Mouse (Mus musculus): ENCODE results near the gene Fam102a. TPM values are rescaled to one million over a fixed set of nuclear protein-coding genes. Genes with fewer than 3 reads are reported as not detected.

The Fam102a gene
- polyA plus RNA-seq, 1 experiment from 2014 or later: 7.8 TPM

DNA sequence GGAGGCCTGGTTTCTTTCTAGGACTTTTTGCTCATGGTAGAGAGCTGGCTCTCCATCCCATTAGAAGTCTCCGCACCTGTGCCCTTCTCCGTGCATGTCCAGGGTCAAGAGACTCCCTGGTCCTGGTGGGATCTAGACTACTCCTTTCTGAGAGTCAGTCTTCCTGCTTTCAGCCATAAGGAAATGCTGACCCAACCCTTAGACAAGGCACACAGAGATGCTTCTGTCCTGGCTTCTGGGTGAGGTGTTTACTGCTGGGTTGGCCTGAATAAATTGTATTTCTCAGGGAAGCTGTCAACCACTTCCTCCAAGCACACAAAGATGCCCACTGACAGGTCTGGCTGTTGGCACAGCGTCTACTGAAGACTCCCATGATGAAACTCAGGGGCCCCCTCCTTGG lies 64.3 kb downstream of the Fam102a start, which contains the start of gene St6galnac6:
St6galnac6 (plus strand) TSS at position 301 of the 400 bp plus-strand sequence.
- Histone ChIP-seq H3K4me1 (ENCODE audit: control insufficient read depth, insufficient read depth, low read length) (0 out of 2 replicates have a peak, but pooled peaks cover 3% of the 10 kb centered on the region), H3K36me3 (ENCODE audit: control insufficient read depth, insufficient read depth, low read length) (no peaks in the 10 kb centered on the region), H3K9me3 (ENCODE audit: control insufficient read depth, low read length) (no peaks in the 10 kb centered on the region), H3K4me3 (replicated peaks; ENCODE audit: low read depth, low read length) (no peak within 1 kb of the TSS), H3K9ac (replicated peaks; ENCODE audit: low read length) (no peak within 1 kb of the TSS), H3K4me2 (ENCODE audit: low read length) (no peak within 1 kb of the TSS), H3K27ac (replicated peaks; ENCODE audit: low read depth, low read length) (no peak within 1 kb of the TSS), H3K27me3 (ENCODE audit: control insufficient read depth, insufficient read depth, low read length) (no peaks in the 10 kb centered on the region)
- ATAC-seq (ENCODE audit: low FRiP score, low TSS enrichment): no peak
- 88% methylated on average over 3 of the region's 3 CpGs for WGBS
- DNase-seq: no peak

DNA sequence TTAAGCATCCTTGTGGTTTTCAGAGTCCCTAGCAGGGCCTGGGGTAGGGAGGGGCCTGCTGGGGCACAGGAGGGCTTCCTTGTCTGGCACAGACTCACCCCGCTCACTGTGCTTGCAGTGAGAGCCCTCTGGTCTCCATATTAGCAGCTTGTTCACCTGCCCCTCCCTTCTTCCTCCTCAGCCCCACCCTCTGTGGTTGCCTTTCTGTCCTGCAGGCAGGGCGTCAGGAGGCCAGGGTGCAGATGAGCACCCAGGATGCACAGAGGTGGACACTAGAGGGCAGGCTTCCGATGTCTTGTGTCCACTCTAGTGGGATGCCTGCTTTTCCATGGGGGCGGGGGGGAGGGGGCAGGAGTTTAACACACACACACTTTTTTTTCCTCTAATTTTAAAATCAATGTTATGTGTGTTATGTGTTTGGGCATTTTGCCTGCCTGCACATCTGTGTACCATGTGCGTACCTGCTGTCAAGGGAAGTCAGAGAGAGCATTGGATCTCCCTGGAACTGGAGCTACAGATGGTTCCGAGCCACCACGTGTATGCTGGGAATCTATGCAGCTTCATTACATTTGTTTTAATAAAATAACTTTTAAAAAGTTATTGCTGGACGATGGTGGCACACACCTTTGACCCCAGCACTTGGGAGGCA lies 66.4 kb downstream of the Fam102a start:
- Histone ChIP-seq H3K4me2 (ENCODE audit: low read length) (no peak overlapping the region), H3K27ac (replicated peaks; ENCODE audit: low read depth, low read length) (no peak overlapping the region), H3K9me3 (ENCODE audit: control insufficient read depth, low read length) (no peaks in the 10 kb centered on the region)

DNA sequence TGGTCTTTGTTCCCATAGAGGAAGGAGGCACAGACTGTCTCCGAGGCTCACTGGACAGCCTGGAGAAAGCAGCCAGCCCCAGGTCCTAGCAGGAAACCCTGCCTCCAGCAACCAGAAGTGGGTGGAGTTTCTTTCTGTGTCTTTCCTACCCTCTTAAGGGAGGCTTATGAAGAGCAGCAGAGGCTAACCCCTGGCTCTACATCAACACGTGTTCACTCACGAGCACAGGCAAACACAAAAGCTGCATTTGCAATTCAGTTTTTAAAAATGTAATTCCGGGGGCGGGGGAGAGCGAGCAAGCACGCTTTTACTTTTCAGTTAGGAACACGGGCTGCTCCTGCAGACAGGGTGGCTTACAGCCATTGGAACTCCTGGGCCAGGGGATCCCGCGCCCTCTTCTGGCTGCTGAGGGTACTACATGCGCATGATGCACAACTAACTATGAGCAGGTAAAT lies 67.5 kb downstream of the Fam102a start:
- H3K27ac ChIP-seq (replicated peaks; ENCODE audit: low read depth, low read length): no peak overlapping the region
- no peak overlapping the region for H3K9ac ChIP-seq (replicated peaks; ENCODE audit: low read length)
- ATAC-seq (ENCODE audit: low FRiP score, low TSS enrichment): no peak
- 0 out of 2 replicates have a peak, but pooled peaks cover 3% of the 10 kb centered on the region for H3K4me1 ChIP-seq (ENCODE audit: control insufficient read depth, insufficient read depth, low read length)
- 1% methylated on average over 11 of the region's 11 CpGs for WGBS
- DNase-seq: peak; percentile 83
- H3K4me3 ChIP-seq (replicated peaks; ENCODE audit: low read depth, low read length): no peak overlapping the region
- peak overlapping the region; percentile 37 for H3K4me2 ChIP-seq (ENCODE audit: low read length)
- no peaks in the 10 kb centered on the region for H3K27me3 ChIP-seq (ENCODE audit: control insufficient read depth, insufficient read depth, low read length)
- H3K9me3 ChIP-seq (ENCODE audit: control insufficient read depth, low read length): no peaks in the 10 kb centered on the region
- no peaks in the 10 kb centered on the region for H3K36me3 ChIP-seq (ENCODE audit: control insufficient read depth, insufficient read depth, low read length)

More for the DNA sequence above, 66.4 kb downstream of the Fam102a start:
- H3K4me1 ChIP-seq (ENCODE audit: control insufficient read depth, insufficient read depth, low read length): 0 out of 2 replicates have a peak, but pooled peaks cover 3% of the 10 kb centered on the region
- DNase-seq (peak; percentile 49), ATAC-seq (ENCODE audit: low FRiP score, low TSS enrichment) (no peak)
- no peaks in the 10 kb centered on the region for H3K36me3 ChIP-seq (ENCODE audit: control insufficient read depth, insufficient read depth, low read length)
- WGBS: 42% methylated on average over 8 of the region's 8 CpGs
- no peaks in the 10 kb centered on the region for H3K27me3 ChIP-seq (ENCODE audit: control insufficient read depth, insufficient read depth, low read length)
- H3K4me3 ChIP-seq (replicated peaks; ENCODE audit: low read depth, low read length): no peak overlapping the region
- no peak overlapping the region for H3K9ac ChIP-seq (replicated peaks; ENCODE audit: low read length)

DNA sequence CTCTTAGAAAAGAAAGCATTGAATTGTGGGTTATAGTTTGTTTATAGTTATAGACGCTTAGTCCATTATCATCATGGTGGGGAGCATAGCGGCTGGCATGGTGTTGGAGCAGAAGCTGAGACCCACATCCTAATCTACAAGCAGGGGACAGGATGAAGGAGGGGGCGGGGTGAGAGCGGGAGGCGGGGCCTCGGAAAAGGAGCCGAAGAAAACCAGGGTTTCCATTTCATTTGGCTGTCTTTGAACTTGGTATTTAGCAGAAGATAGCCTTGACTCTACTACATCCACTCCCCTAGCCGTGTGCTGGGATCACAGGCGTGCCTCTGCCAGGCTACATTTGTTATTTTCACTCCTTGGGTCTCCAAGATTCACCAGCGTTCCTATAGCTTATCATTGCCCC lies 69.5 kb downstream of the Fam102a start:
- ATAC-seq (ENCODE audit: low FRiP score, low TSS enrichment) (no peak), DNase-seq (no peak)
- Histone ChIP-seq H3K4me1 (ENCODE audit: control insufficient read depth, insufficient read depth, low read length) (peaks cover 8% of the 10 kb centered on the region; the same call in 1 of the 2 replicates), H3K9ac (replicated peaks; ENCODE audit: low read length) (no peak overlapping the region), H3K4me3 (replicated peaks; ENCODE audit: low read depth, low read length) (no peak overlapping the region), H3K27ac (replicated peaks; ENCODE audit: low read depth, low read length) (no peak overlapping the region), H3K4me2 (ENCODE audit: low read length) (no peak overlapping the region), H3K9me3 (ENCODE audit: control insufficient read depth, low read length) (no peaks in the 10 kb centered on the region), H3K36me3 (ENCODE audit: control insufficient read depth, insufficient read depth, low read length) (no peaks in the 10 kb centered on the region), H3K27me3 (ENCODE audit: control insufficient read depth, insufficient read depth, low read length) (no peaks in the 10 kb centered on the region)
- 57% methylated on average over 10 of the region's 10 CpGs for WGBS

DNA sequence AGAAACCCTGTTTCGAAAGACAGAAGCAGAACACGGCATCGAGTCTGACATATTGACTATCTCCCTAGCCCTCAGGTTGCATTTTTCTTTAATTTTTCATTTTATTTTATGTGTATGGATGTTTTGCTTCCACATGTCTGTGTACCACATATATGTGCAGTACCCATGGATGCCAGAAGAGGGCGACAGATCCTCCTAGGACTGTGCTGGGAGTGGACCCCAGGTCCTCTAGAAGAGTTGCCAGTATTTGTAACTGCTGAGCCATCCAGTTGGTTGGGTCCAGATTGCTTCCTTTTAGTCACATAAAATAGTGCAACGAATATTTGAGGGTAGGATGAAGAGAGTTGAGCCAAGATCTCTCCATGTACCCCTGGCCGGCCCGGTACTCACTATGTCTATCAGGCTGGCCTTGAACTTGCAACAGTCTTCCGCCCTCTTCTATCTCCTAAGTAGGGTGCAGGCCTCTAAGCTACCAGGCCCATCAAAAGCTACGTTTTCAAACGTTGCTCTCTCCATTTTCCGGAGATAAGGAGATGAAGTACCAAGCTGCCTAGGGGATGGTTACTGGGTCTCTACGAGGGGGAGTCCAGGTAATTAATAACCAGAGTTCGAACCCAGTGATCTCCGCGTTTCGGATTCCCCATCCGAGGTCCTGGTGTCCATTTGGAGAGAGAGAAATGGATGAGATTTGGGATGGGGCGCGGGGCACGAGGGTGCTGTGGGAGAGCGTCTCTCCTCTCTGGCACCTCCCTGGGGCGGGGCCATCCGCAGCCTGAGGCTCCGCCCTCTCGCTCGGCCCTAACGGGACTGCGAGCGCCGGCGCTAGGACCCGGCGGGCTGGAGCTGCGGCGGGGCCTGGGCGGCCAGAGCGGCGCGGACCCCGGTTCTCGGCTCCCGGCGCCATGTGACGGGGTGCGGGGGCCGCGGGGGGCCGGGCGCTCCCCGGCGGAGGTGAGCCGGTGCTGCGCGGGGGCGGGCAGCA lies 71.3 kb downstream of the Fam102a start:
- H3K27ac ChIP-seq (replicated peaks; ENCODE audit: low read depth, low read length): no peak overlapping the region
- DNase-seq: peak; percentile 91
- H3K9me3 ChIP-seq (ENCODE audit: control insufficient read depth, low read length): no peaks in the 10 kb centered on the region
- no peaks in the 10 kb centered on the region for H3K36me3 ChIP-seq (ENCODE audit: control insufficient read depth, insufficient read depth, low read length)
- peak; percentile 75 for ATAC-seq (ENCODE audit: low FRiP score, low TSS enrichment)
- peaks cover 8% of the 10 kb centered on the region; the same call in 1 of the 2 replicates for H3K4me1 ChIP-seq (ENCODE audit: control insufficient read depth, insufficient read depth, low read length)
- no peaks in the 10 kb centered on the region for H3K27me3 ChIP-seq (ENCODE audit: control insufficient read depth, insufficient read depth, low read length)
- H3K4me3 ChIP-seq (replicated peaks; ENCODE audit: low read depth, low read length): peak overlapping the region; percentile 71
- WGBS: 11% methylated on average over 48 of the region's 55 CpGs
- peak overlapping the region; percentile 86 for H3K4me2 ChIP-seq (ENCODE audit: low read length)
- peak overlapping the region; percentile 77 for H3K9ac ChIP-seq (replicated peaks; ENCODE audit: low read length)

DNA sequence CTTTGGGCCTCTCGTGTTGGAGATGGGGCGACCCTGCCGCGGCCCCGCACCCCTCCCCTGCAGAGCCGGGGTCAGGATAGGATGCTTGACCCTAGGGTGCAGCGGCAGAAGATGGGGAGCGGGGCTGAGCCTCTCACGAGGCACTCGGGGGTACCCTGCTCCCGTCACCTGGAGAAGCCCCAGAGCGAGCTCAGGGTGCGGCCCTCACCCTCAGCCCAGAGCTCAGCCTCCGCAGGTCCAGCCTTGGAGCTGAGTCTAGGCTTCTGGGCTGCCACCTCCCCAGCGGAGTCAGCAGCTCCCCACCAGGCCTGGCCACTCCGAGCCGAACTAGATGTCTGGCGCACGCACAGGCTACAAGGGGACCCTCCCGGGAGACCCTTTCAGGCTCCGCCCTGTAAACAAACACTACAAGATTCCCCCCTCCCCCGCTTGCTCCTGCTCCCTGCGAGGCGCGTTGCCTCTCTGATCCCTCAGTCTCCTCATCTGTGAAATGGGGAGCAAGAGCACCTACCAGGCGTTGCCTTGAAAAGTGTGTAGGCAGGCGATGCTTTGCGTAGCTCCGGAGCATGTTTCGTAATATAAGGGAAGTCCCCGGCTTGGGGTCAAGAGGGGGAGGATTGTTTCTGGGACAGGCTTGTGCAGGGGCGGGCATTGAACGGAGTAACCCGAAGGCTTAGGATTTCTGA lies 72.3 kb downstream of the Fam102a start:
- Histone ChIP-seq H3K27ac (replicated peaks; ENCODE audit: low read depth, low read length) (no peak overlapping the region), H3K27me3 (ENCODE audit: control insufficient read depth, insufficient read depth, low read length) (no peaks in the 10 kb centered on the region), H3K4me2 (ENCODE audit: low read length) (peak overlapping the region; percentile 86), H3K9me3 (ENCODE audit: control insufficient read depth, low read length) (no peaks in the 10 kb centered on the region), H3K36me3 (ENCODE audit: control insufficient read depth, insufficient read depth, low read length) (no peaks in the 10 kb centered on the region), H3K4me1 (ENCODE audit: control insufficient read depth, insufficient read depth, low read length) (peaks cover 7% of the 10 kb centered on the region; the same call in 1 of the 2 replicates), H3K9ac (replicated peaks; ENCODE audit: low read length) (peak overlapping the region; percentile 77), H3K4me3 (replicated peaks; ENCODE audit: low read depth, low read length) (peak overlapping the region; percentile 71)
- 6% methylated on average over 34 of the region's 34 CpGs for WGBS
- ATAC-seq (ENCODE audit: low FRiP score, low TSS enrichment): peak; percentile 34
- peak; percentile 55 for DNase-seq

DNA sequence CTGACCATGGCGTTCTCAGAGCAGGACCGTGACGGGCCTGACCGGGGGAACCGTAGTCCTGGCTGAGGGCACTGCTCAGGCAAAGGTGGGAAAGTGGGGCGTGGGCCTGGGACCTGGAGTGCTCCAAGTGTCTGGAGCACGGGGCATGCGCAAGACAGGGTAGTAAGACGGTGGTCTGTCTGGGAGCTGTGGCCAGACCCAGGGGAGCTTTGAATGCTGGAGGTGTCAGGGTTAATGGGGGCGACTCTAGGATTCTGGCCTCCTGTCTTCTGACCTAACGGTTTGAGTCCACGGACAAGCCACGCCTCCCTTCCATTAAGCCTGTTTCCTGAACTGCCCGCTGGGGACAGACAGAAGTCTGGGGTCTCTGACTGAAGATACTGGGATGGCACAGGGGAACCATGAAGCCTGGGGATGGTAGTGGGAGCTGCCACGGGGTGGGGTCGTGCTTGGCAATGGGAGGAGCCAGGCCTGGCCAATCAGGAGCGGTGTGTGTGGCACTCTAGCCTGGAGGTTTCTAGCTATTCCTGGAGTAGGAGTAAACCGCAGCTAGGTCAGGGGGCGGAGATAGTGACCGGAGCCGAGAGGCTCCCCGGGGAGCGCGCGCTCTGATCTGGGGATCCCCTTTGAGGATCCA lies 73.1 kb downstream of the Fam102a start:
- H3K36me3 ChIP-seq (ENCODE audit: control insufficient read depth, insufficient read depth, low read length): no peaks in the 10 kb centered on the region
- peaks cover 5% of the 10 kb centered on the region; the same call in 1 of the 2 replicates for H3K4me1 ChIP-seq (ENCODE audit: control insufficient read depth, insufficient read depth, low read length)
- no peak overlapping the region; the same call in 1 of the 2 replicates for H3K9ac ChIP-seq (replicated peaks; ENCODE audit: low read length)
- no peaks in the 10 kb centered on the region for H3K27me3 ChIP-seq (ENCODE audit: control insufficient read depth, insufficient read depth, low read length)
- H3K9me3 ChIP-seq (ENCODE audit: control insufficient read depth, low read length): no peaks in the 10 kb centered on the region
- ATAC-seq (ENCODE audit: low FRiP score, low TSS enrichment) (peak; percentile 46; the same call in 1 of the 2 replicates), DNase-seq (peak; percentile 39)
- H3K4me2 ChIP-seq (ENCODE audit: low read length): peak overlapping the region; percentile 86
- WGBS: 8% methylated on average over 25 of the region's 25 CpGs
- no peak overlapping the region for H3K27ac ChIP-seq (replicated peaks; ENCODE audit: low read depth, low read length)
- no peak overlapping the region for H3K4me3 ChIP-seq (replicated peaks; ENCODE audit: low read depth, low read length)

All from midbrain, embryonic 14.5 days (tissue).